Mouse (Mus musculus) small intestine, adult 2 months (tissue): Measurements from ENCODE around the gene Atf2.

ENCODE experiments used
- CTCF ChIP-seq: fragments of 200-500 bp; IDR thresholded peaks from 2 replicates; pipeline ENCODE4 v1.5.1; 2012; ENCODE audit warnings: low read depth, mild to moderate bottlenecking, control low read depth, inconsistent platforms, low read length, moderate library complexity, mixed read lengths; ENCODE audit not compliant: insufficient replicate concordance, insufficient read length; ENCODE audit errors: extremely low read depth
- POLR2A ChIP-seq: fragments of 200-500 bp; IDR thresholded peaks from 2 replicates; pipeline ENCODE4 v1.6.1; 2012; ENCODE audit warnings: low read depth, mild to moderate bottlenecking, control low read depth, inconsistent platforms, low read length, moderate library complexity

- TF ChIP-seq POLR2A (no peak), CTCF (no peak)
Observed at GRCm38 (mm10) chr2:73788395-73788794, 104.0 kb downstream of the Atf2 start.
